Mouse (Mus musculus) bone marrow macrophage, adult 2 months (primary cell): ENCODE results near the gene Slc25a13. TPM values are rescaled to one million over a fixed set of nuclear protein-coding genes. Genes with fewer than 3 reads are reported as not detected.

Experiments used
- H3K27ac ChIP-seq: 2 replicates; pipeline ENCODE4 v1.5.1; 2012; ENCODE audit warnings: low read depth, low read length; ENCODE audit not compliant: insufficient read depth
- H3K4me1 ChIP-seq: 2 replicates; pipeline ENCODE4 v1.6.1; 2012; ENCODE audit warnings: low read length; ENCODE audit not compliant: control insufficient read depth, insufficient read depth
- H3K4me3 ChIP-seq: 2 replicates; pipeline ENCODE4 v1.5.1; 2012; ENCODE audit warnings: mild to moderate bottlenecking, low read length, moderate library complexity; ENCODE audit not compliant: insufficient read depth
- CTCF ChIP-seq: IDR thresholded peaks from 2 replicates; pipeline ENCODE4 v1.5.1; 2012; ENCODE audit warnings: low read depth, mild to moderate bottlenecking, low read length, moderate library complexity
- POLR2A ChIP-seq: IDR thresholded peaks from 2 replicates; pipeline ENCODE4 v1.6.1; 2012; ENCODE audit warnings: mild to moderate bottlenecking, low read depth, low read length, borderline replicate concordance
- polyA plus RNA-seq: library from polyadenylated mRNA; stranded (reverse); fragments of >200 nt; gene quantifications from 2 replicates; pipeline ENCODE4 v1.2.4, GENCODE M21; 2012; ENCODE audit not compliant: missing spikeins, insufficient read depth, insufficient read length

Slc25a13 gene
- polyA plus RNA-seq, 1 experiment, result 7.8 TPM

- Histone ChIP-seq H3K4me1 (no peaks in the 10 kb centered on the region), H3K27ac (no peak overlapping the region), H3K4me3 (no peak overlapping the region)
- TF ChIP-seq POLR2A (no peak), CTCF (no peak)
These were observed 201.4 kb downstream of the Slc25a13 start for GRCm38 (mm10) chr6:6015616-6016015.

- Histone ChIP-seq H3K4me3 (no peak overlapping the region), H3K4me1 (no peaks in the 10 kb centered on the region), H3K27ac (no peak overlapping the region)
- TF ChIP-seq POLR2A (no peak), CTCF (no peak)
These were observed 205.6 kb downstream of the Slc25a13 start for GRCm38 (mm10) chr6:6011364-6011763.

GRCm38 (mm10) chr6:6005762-6006431 is 211.1 kb downstream of the Slc25a13 start:
- Histone ChIP-seq H3K4me1 (no peaks in the 10 kb centered on the region), H3K4me3 (peak overlapping the region; percentile 72), H3K27ac (no peak overlapping the region)
- TF ChIP-seq POLR2A (no peak), CTCF (peak; percentile 93)

- no peak overlapping the region for H3K4me3 ChIP-seq
- H3K4me1 ChIP-seq, result no peaks in the 10 kb centered on the region
- no peak overlapping the region for H3K27ac ChIP-seq
- no peak for TF ChIP-seq CTCF
- TF ChIP-seq POLR2A, result no peak
These were observed 212.1 kb downstream of the Slc25a13 start for GRCm38 (mm10) chr6:6004756-6005485.

GRCm38 (mm10) chr6:6002061-6002460 is 214.9 kb downstream of the Slc25a13 start:
- Histone ChIP-seq H3K4me1 (no peaks in the 10 kb centered on the region), H3K27ac (no peak overlapping the region), H3K4me3 (no peak overlapping the region)
- no peak for TF ChIP-seq CTCF
- no peak for TF ChIP-seq POLR2A

GRCm38 (mm10) chr6:5997535-5997934 is 219.4 kb downstream of the Slc25a13 start:
- Histone ChIP-seq H3K4me1 (no peaks in the 10 kb centered on the region), H3K27ac (no peak overlapping the region), H3K4me3 (no peak overlapping the region)
- TF ChIP-seq CTCF (no peak), POLR2A (no peak)

- H3K27ac ChIP-seq, result no peak overlapping the region
- no peak overlapping the region for H3K4me3 ChIP-seq
- no peaks in the 10 kb centered on the region for H3K4me1 ChIP-seq
- TF ChIP-seq CTCF, result no peak
- no peak for TF ChIP-seq POLR2A
These were observed 223.9 kb downstream of the Slc25a13 start for GRCm38 (mm10) chr6:5993056-5993455.

- H3K4me1 ChIP-seq, result no peaks in the 10 kb centered on the region
- no peak overlapping the region for H3K4me3 ChIP-seq
- no peak overlapping the region for H3K27ac ChIP-seq
- TF ChIP-seq POLR2A (no peak), CTCF (no peak)
These were observed 224.9 kb downstream of the Slc25a13 start for GRCm38 (mm10) chr6:5991817-5992755.

GRCm38 (mm10) chr6:5991243-5991642 is 225.7 kb downstream of the Slc25a13 start:
- H3K4me1 ChIP-seq, result no peaks in the 10 kb centered on the region

More at GRCm38 (mm10) chr6:5991243-5991642, 225.7 kb downstream of the Slc25a13 start:
- Histone ChIP-seq H3K4me3 (no peak overlapping the region), H3K27ac (no peak overlapping the region)
- no peak for TF ChIP-seq POLR2A
- TF ChIP-seq CTCF, result no peak
